Mouse (Mus musculus) midbrain, embryonic 12.5 days (tissue): Measurements from ENCODE around the gene Ehd3. TPM values are rescaled to one million over a fixed set of nuclear protein-coding genes. Genes with fewer than 3 reads are reported as not detected.

ENCODE experiments used
- ATAC-seq: fragments of 200-750 bp; cut with Nextera tagmentation; 2 replicates; pipeline ENCODE4 v1.8.0; 2017; ENCODE audit warnings: low read depth, moderate TSS enrichment, moderate library complexity; ENCODE audit not compliant: low FRiP score
- H3K27ac ChIP-seq: fragments of 300-500 bp; sonication (generic); replicated peaks from 2 replicates; pipeline ENCODE4 v1.5.1; 2016; ENCODE audit warnings: mild to moderate bottlenecking
- H3K27me3 ChIP-seq: fragments of 300-500 bp; sonication (generic); 2 replicates; pipeline ENCODE4 v1.6.1; 2016; ENCODE audit warnings: mild to moderate bottlenecking
- H3K36me3 ChIP-seq: fragments of 300-500 bp; sonication (generic); 2 replicates; pipeline ENCODE4 v1.6.1; 2016
- H3K4me1 ChIP-seq: fragments of 300-500 bp; sonication (generic); 2 replicates; pipeline ENCODE4 v1.6.1; 2016
- H3K4me2 ChIP-seq: fragments of 300-500 bp; sonication (generic); replicated peaks from 2 replicates; pipeline ENCODE4 v1.6.1; 2016; ENCODE audit warnings: mild to moderate bottlenecking, moderate library complexity
- H3K4me3 ChIP-seq: fragments of 300-500 bp; sonication (generic); 2 replicates; pipeline ENCODE4 v1.5.1; 2016; ENCODE audit warnings: mild to moderate bottlenecking
- H3K9ac ChIP-seq: fragments of 300-500 bp; sonication (generic); replicated peaks from 2 replicates; pipeline ENCODE4 v1.6.1; 2016; ENCODE audit warnings: mild to moderate bottlenecking, moderate library complexity
- H3K9me3 ChIP-seq: fragments of 300-500 bp; sonication (generic); 2 replicates; pipeline ENCODE4 v1.6.1; 2016; ENCODE audit warnings: mild to moderate bottlenecking
- WGBS: fragments of 180-500 bp; shearing (Covaris S2); methylation state at CpG from one replicate; pipeline ENCODE4 v1.1.7; 2016; 5-methylcytosine and 5-hydroxymethylcytosine counted together
- polyA plus RNA-seq: library from polyadenylated mRNA; unstranded; fragments of >200 nt; fragmentation: Nextera tagmentation; extraction: Ambion mirVana; gene quantifications from 2 replicates; pipeline ENCODE4 v1.2.1, GENCODE M21; 2016

Ehd3 gene
- polyA plus RNA-seq, result 7.6 and 8.2 TPM in 2 replicates

- peak within 1 kb of the TSS; percentile 62 for H3K4me3 ChIP-seq
- no peaks in the 10 kb centered on the region for H3K9me3 ChIP-seq
- peak within 1 kb of the TSS; percentile 70 for H3K9ac ChIP-seq
- H3K36me3 ChIP-seq, result no peaks in the 10 kb centered on the region
- 91% methylated on average over 5 of the region's 5 CpGs for WGBS
- peak within 1 kb of the TSS; percentile 76 for H3K27ac ChIP-seq
- H3K4me1 ChIP-seq, result peaks cover 12% of the 10 kb centered on the region
- H3K4me2 ChIP-seq, result peak within 1 kb of the TSS; percentile 83
- no peak for ATAC-seq
- H3K27me3 ChIP-seq, result no peaks in the 10 kb centered on the region
Observed at GRCm38 (mm10) chr17:73803521-73804184, at the start of gene Ehd3. Gene Ehd3 (plus strand): TSS chr17:73804134.

- WGBS, result 37% methylated on average over 8 of the region's 8 CpGs
- peak; percentile 38; the same call in 1 of the 2 replicates for ATAC-seq
Observed at GRCm38 (mm10) chr17:73770964-73771363, 33.0 kb upstream of the Ehd3 start.

GRCm38 (mm10) chr17:73786642-73787311 lies 17.2 kb upstream of the Ehd3 start:
- no peaks in the 10 kb centered on the region for H3K27me3 ChIP-seq
- 83% methylated on average over 8 of the region's 8 CpGs for WGBS
- no peak overlapping the region for H3K4me2 ChIP-seq
- no peak overlapping the region for H3K4me3 ChIP-seq
- no peak overlapping the region for H3K27ac ChIP-seq
- H3K36me3 ChIP-seq, result no peaks in the 10 kb centered on the region
- peaks cover 3% of the 10 kb centered on the region; the same call in 1 of the 2 replicates for H3K4me1 ChIP-seq
- ATAC-seq, result no peak
- no peak overlapping the region for H3K9ac ChIP-seq
- H3K9me3 ChIP-seq, result no peaks in the 10 kb centered on the region

More at GRCm38 (mm10) chr17:73770964-73771363, 33.0 kb upstream of the Ehd3 start:
- peak overlapping the region; percentile 25; the same call in 1 of the 2 replicates for H3K27ac ChIP-seq
- no peak overlapping the region for H3K4me2 ChIP-seq
- no peaks in the 10 kb centered on the region for H3K9me3 ChIP-seq
- H3K4me3 ChIP-seq, result no peak overlapping the region
- no peak overlapping the region for H3K9ac ChIP-seq
- H3K36me3 ChIP-seq, result no peaks in the 10 kb centered on the region
- H3K27me3 ChIP-seq, result no peaks in the 10 kb centered on the region
- H3K4me1 ChIP-seq, result peaks cover 5% of the 10 kb centered on the region

GRCm38 (mm10) chr17:73790284-73791020 lies 13.5 kb upstream of the Ehd3 start:
- H3K27me3 ChIP-seq, result no peaks in the 10 kb centered on the region
- H3K4me2 ChIP-seq, result no peak overlapping the region
- H3K4me3 ChIP-seq, result no peak overlapping the region
- H3K4me1 ChIP-seq, result peaks cover 3% of the 10 kb centered on the region; the same call in 1 of the 2 replicates
- H3K9me3 ChIP-seq, result no peaks in the 10 kb centered on the region
- 26% methylated on average over 12 of the region's 12 CpGs for WGBS
- H3K27ac ChIP-seq, result peak overlapping the region; percentile 42; the same call in 1 of the 2 replicates
- H3K36me3 ChIP-seq, result no peaks in the 10 kb centered on the region
- no peak overlapping the region for H3K9ac ChIP-seq
- ATAC-seq, result no peak

- WGBS, result 84% methylated on average over 6 of the region's 6 CpGs
Observed at GRCm38 (mm10) chr17:73796789-73797188, 7.1 kb upstream of the Ehd3 start.

GRCm38 (mm10) chr17:73797706-73798105 lies 6.2 kb upstream of the Ehd3 start:
- no peak overlapping the region for H3K4me2 ChIP-seq
- no peak overlapping the region for H3K9ac ChIP-seq
- no peaks in the 10 kb centered on the region for H3K4me1 ChIP-seq
- WGBS, result 90% methylated on average over 4 of the region's 4 CpGs
- no peaks in the 10 kb centered on the region for H3K36me3 ChIP-seq
- H3K27me3 ChIP-seq, result no peaks in the 10 kb centered on the region
- no peak for ATAC-seq
- no peak overlapping the region for H3K27ac ChIP-seq
- H3K9me3 ChIP-seq, result no peaks in the 10 kb centered on the region
- H3K4me3 ChIP-seq, result no peak overlapping the region

More at GRCm38 (mm10) chr17:73796789-73797188, 7.1 kb upstream of the Ehd3 start:
- Histone ChIP-seq H3K27ac (no peak overlapping the region), H3K27me3 (no peaks in the 10 kb centered on the region), H3K4me2 (no peak overlapping the region), H3K4me3 (no peak overlapping the region), H3K9me3 (no peaks in the 10 kb centered on the region), H3K36me3 (no peaks in the 10 kb centered on the region), H3K9ac (no peak overlapping the region), H3K4me1 (no peaks in the 10 kb centered on the region)
- no peak for ATAC-seq

- H3K4me1 ChIP-seq, result peaks cover 12% of the 10 kb centered on the region
- WGBS, result under 1% methylated on average over 45 of the region's 45 CpGs
- H3K4me3 ChIP-seq, result peak overlapping the region; percentile 62
- no peaks in the 10 kb centered on the region for H3K27me3 ChIP-seq
- peak; percentile 97 for ATAC-seq
- peak overlapping the region; percentile 83 for H3K4me2 ChIP-seq
- no peaks in the 10 kb centered on the region for H3K9me3 ChIP-seq
- H3K36me3 ChIP-seq, result no peaks in the 10 kb centered on the region
- H3K9ac ChIP-seq, result peak overlapping the region; percentile 70
- H3K27ac ChIP-seq, result peak overlapping the region; percentile 76
Observed at GRCm38 (mm10) chr17:73804592-73805271, 798 bp downstream of the Ehd3 start.

- peaks cover 12% of the 10 kb centered on the region for H3K4me1 ChIP-seq
- no peak for ATAC-seq
- 0 out of 2 replicates have a peak overlapping the region, but pooled peaks have one; percentile 83 for H3K4me2 ChIP-seq
- H3K27ac ChIP-seq, result no peak overlapping the region
- no peaks in the 10 kb centered on the region for H3K27me3 ChIP-seq
- no peaks in the 10 kb centered on the region for H3K9me3 ChIP-seq
- no peak overlapping the region for H3K9ac ChIP-seq
- no peak overlapping the region for H3K4me3 ChIP-seq
- H3K36me3 ChIP-seq, result no peaks in the 10 kb centered on the region
- 85% methylated on average over 6 of the region's 6 CpGs for WGBS
Observed at GRCm38 (mm10) chr17:73806331-73806730, 2.4 kb downstream of the Ehd3 start.

- Histone ChIP-seq H3K36me3 (no peaks in the 10 kb centered on the region), H3K9me3 (no peaks in the 10 kb centered on the region), H3K4me1 (peaks cover 12% of the 10 kb centered on the region), H3K27me3 (no peaks in the 10 kb centered on the region), H3K4me2 (no peak overlapping the region), H3K27ac (no peak overlapping the region), H3K9ac (no peak overlapping the region), H3K4me3 (no peak overlapping the region)
- 91% methylated on average over 5 of the region's 5 CpGs for WGBS
- ATAC-seq, result no peak
Observed at GRCm38 (mm10) chr17:73807211-73807610, 3.3 kb downstream of the Ehd3 start.

- H3K36me3 ChIP-seq, result no peaks in the 10 kb centered on the region
- no peaks in the 10 kb centered on the region for H3K9me3 ChIP-seq
- no peak overlapping the region for H3K4me3 ChIP-seq
- H3K27me3 ChIP-seq, result no peaks in the 10 kb centered on the region
- no peak overlapping the region for H3K27ac ChIP-seq
- ATAC-seq, result no peak
- H3K9ac ChIP-seq, result no peak overlapping the region
- WGBS, result 88% methylated on average over 6 of the region's 6 CpGs
- H3K4me1 ChIP-seq, result peaks cover 14% of the 10 kb centered on the region
- H3K4me2 ChIP-seq, result no peak overlapping the region
Observed at GRCm38 (mm10) chr17:73808431-73808830, 4.5 kb downstream of the Ehd3 start.

- Histone ChIP-seq H3K4me1 (peaks cover 9% of the 10 kb centered on the region), H3K9me3 (no peaks in the 10 kb centered on the region), H3K36me3 (no peaks in the 10 kb centered on the region), H3K4me2 (no peak overlapping the region), H3K9ac (no peak overlapping the region), H3K27me3 (no peaks in the 10 kb centered on the region), H3K27ac (no peak overlapping the region), H3K4me3 (no peak overlapping the region)
- no peak for ATAC-seq
- WGBS, result 97% methylated on average over 1 of the region's 1 CpGs
Observed at GRCm38 (mm10) chr17:73810801-73811200, 6.9 kb downstream of the Ehd3 start.
